Mouse (Mus musculus): Measurements from ENCODE around the gene B230217C12Rik. TPM values are rescaled to one million over a fixed set of nuclear protein-coding genes. Genes with fewer than 3 reads are reported as not detected.
A peak's percentile ranks its signal among the peaks of the same experiment; 100 is the strongest.

Gene B230217C12Rik
- total RNA-seq, 2 experiments from 2014 or later = 67.8 to 72.6 TPM

DNA sequence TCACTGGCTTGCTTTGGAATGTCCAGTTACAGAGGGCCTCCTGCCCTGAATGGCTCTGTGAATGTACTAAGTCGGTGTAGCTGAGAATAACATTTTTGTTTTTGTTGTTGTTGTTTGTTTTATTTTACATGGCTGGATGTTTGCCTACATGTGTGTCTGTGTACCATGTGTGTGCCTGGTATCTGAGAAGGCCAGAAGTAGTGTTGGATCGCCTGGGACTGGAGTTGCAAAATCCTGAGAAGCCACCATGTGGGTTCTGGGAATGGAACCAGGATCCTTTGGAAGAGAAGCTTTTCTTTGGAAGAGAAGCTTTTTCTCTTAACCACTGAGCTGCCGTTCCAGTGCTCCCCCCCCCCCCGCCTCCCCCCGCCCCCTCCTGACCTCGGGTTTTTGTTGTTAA is 38.1 kb upstream of the B230217C12Rik start:
- no peak for DNase-seq (ENCODE audit: low spot score in 2 of 2)
- H3K27ac ChIP-seq = peak overlapping the region; percentile 99
- H3K4me3 ChIP-seq = no peak overlapping the region; the same call in 1 of the 2 replicates
- TF ChIP-seq CTCF (conservative IDR thresholded peaks at IDR 0.05) = no peak

DNA sequence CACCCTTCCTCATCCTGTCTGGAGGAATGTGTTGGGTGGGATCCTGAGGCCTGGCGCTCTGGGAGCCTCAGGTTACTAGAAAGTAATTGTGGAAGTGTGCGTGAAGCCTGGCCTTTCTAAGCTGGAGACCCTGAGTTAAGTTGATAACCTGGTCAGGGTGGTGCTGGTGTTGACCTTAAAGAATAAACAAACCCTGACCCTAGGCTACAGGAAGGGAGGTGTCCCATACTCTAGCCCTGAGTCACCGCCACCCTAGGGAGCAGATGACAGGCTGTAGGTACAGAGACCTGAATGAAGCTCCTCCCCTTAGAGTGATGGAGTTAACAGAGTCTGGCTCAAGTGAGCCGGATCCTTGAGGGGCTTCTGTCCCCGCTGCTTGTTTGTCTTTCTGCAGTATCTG is 36.7 kb upstream of the B230217C12Rik start:
- no peak for TF ChIP-seq CTCF (conservative IDR thresholded peaks at IDR 0.05)
- H3K27ac ChIP-seq = peak overlapping the region; percentile 74; the same call in 1 of the 2 replicates
- no peak for DNase-seq (ENCODE audit: low spot score in 2 of 2)
- no peak overlapping the region for H3K4me3 ChIP-seq

DNA sequence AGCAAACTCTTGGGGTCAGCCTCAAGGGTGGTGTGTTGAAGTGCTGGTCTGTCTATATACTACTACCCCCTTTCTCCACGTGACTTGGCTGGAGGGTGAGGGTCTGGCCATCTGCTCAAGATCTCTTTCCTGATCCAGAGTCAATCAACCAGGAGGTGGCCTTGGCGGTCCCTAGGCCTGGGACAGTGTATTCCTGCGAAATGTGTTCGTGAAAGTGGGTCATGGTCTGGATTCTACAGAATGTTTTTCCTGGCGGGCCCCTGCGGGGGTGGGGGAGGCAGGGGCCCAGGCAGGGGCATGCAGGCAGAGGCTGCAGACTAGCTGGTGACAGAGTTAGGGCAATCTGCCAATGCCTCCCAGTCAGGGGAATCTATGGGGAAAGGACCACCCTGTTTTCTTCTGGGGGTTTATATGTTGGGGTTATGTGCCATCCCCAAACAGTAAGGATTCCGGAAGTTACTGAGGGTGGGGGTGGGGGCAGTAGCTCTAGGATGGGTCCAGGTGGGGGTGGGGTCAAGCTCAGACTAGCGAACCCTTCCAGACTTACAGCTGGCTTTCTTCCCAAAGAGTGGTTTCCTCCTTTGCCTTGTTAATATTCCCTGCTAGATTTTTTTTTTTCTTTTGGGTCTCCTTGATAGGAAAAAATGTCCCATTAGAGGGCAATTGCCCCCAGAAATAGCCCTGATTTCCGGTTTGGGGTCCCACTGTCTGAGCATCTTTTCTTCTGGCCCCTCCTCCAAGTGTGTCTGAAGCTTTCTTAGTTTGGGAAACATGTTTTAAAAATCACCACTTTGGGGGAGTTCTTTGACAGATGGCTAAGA is 35.5 kb upstream of the B230217C12Rik start:
- peak overlapping the region; percentile 74; the same call in 1 of the 2 replicates for H3K27ac ChIP-seq
- H3K4me3 ChIP-seq = no peak overlapping the region
- no peak for TF ChIP-seq CTCF (conservative IDR thresholded peaks at IDR 0.05)
- no peak for DNase-seq (ENCODE audit: low spot score in 2 of 2)

DNA sequence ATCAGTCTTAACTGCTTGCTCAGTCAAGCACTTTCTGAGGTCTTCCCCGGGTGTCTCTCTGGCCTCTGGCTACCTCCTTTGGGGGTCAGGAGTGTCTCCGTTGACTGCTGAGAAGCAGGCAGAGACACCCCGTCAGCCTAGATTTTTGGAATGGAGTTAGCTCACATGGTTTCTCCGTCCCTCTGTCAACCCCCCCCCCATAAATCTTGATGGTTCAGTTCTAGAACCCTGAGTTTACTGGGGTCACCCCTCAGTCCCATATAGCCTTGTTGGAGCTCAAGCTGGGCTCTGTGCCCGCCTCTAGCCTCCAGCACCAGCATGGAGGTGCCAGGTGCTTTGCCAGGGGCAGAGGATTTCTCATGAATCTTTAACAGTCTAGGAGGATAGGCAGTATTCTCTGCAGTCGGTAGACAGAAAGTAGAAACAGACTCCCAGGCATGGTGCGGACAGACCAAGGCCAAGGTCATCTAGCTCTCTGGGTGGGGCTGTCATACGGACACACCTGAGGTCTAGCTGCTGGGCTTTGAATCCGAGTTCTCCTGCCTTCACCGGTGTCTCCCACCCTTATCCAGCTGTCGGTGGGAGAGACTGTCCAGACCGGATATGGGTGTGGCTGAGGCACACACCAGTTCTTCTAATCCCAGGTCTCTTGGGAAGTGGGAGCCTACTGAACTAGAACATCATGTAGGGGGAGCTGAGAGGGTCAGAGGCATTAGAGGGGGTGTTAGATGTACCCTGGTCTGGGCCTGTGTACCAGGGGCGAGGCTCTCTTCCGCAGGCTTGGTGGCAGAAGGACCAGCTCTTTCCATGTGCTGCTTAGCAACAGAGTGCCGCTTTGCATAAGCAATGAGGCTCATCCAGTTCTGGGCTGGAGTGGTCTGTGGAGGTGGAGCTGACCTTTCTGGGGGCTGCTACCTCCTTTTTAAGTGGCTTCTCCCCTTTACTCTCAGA is 34.6 kb upstream of the B230217C12Rik start:
- H3K27ac ChIP-seq = peak overlapping the region; percentile 74
- no peak for DNase-seq (ENCODE audit: low spot score in 2 of 2)
- peak overlapping the region; percentile 32; the same call in 1 of the 2 replicates for H3K4me3 ChIP-seq
- TF ChIP-seq CTCF (conservative IDR thresholded peaks at IDR 0.05) = no peak

DNA sequence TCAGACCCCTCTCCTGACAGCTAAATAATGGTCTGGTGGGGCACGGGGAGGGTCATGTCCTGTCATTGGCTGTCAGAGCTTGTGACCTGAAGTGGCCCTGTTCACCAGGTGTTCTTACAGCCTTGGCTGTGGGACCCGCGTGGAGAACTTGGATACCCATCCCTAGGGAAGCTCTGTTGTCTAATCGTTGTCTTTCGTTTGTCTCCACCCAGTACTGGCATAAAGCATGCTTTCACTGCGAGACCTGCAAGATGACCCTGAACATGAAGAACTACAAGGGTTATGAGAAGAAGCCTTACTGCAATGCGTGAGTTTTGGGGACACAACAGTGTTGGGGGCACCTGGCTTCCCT is 34.0 kb upstream of the B230217C12Rik start:
- no peak for TF ChIP-seq CTCF (conservative IDR thresholded peaks at IDR 0.05)
- H3K4me3 ChIP-seq = no peak overlapping the region
- DNase-seq (ENCODE audit: low spot score in 2 of 2) = no peak
- peak overlapping the region; percentile 74 for H3K27ac ChIP-seq

DNA sequence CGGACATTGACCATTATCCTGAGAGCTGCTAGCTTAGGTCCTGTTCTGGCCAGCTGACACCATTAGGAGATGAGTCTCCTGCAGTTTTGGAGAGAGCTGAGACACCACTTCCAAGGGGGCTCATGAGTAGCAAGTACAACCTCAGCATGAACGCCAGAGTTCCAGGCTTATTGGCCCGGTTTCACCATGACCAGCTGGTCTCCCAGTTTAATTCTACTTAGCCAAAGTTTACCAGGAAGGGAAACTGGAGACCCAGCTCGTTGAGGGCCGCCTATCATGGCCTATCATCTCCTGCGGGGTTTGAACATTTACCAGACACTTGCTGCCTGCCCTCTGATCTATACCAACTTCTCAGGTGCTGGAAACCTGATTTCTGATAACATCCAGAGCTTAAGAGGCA is 33.0 kb upstream of the B230217C12Rik start:
- TF ChIP-seq CTCF (conservative IDR thresholded peaks at IDR 0.05) = no peak
- no peak for DNase-seq (ENCODE audit: low spot score in 2 of 2)
- no peak overlapping the region for H3K4me3 ChIP-seq
- H3K27ac ChIP-seq = peak overlapping the region; percentile 62; the same call in 1 of the 2 replicates

DNA sequence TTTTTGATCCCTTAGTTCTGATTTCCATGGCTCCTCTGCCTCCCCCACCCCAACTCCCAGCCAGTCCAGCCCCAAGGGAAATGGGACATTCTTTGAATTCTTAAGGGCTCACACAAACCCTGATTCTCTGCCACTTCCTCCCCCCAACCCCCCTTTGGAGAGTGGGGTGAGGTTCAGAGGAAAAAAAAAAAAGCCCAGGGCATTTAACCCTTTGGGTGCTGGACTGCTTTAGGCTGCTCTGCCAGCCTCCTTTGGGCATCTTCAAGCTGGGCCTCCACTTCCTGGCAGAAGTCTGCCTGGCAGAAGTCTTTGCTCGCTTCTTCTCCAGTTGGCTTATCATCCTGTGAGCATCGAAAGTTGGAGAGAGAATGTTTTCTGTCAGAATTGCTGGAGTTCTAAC is 32.5 kb upstream of the B230217C12Rik start:
- Histone ChIP-seq H3K4me3 (no peak overlapping the region), H3K27ac (peak overlapping the region; percentile 62; the same call in 1 of the 2 replicates)
- no peak for DNase-seq (ENCODE audit: low spot score in 2 of 2)
- no peak for TF ChIP-seq CTCF (conservative IDR thresholded peaks at IDR 0.05)

DNA sequence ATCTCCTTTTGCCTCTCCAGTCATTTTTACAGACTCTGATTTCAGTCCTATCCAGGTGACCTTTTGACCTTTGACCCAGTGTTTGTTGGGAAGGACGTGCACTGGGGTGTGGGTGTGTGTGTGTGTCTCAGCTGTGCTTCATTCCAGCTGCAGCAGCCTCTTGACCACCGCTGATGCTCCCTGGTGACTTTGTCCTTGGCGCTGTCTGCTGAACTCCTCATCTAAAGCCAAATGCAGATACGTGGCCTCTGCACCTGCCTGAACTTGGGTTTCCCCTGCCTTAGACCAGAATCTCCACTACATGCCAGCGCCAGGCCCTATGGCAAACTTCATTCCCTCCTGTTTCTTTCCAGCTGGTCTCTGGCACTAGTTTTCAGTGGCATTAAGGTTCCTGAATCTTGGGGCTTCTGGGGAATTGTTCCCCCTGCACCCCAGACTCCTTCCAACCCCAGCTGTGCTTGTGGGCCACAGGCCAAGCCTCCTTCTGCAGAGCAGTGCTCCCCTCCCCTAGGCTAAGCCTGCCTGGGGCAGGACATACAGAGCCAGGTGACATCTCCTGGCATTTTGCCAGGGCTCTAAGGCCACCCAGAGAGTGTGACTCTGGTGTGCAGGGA is 31.9 kb upstream of the B230217C12Rik start:
- no peak overlapping the region for H3K4me3 ChIP-seq
- no peak for TF ChIP-seq CTCF (conservative IDR thresholded peaks at IDR 0.05)
- DNase-seq (ENCODE audit: low spot score in 2 of 2) = no peak
- peak overlapping the region; percentile 62 for H3K27ac ChIP-seq

DNA sequence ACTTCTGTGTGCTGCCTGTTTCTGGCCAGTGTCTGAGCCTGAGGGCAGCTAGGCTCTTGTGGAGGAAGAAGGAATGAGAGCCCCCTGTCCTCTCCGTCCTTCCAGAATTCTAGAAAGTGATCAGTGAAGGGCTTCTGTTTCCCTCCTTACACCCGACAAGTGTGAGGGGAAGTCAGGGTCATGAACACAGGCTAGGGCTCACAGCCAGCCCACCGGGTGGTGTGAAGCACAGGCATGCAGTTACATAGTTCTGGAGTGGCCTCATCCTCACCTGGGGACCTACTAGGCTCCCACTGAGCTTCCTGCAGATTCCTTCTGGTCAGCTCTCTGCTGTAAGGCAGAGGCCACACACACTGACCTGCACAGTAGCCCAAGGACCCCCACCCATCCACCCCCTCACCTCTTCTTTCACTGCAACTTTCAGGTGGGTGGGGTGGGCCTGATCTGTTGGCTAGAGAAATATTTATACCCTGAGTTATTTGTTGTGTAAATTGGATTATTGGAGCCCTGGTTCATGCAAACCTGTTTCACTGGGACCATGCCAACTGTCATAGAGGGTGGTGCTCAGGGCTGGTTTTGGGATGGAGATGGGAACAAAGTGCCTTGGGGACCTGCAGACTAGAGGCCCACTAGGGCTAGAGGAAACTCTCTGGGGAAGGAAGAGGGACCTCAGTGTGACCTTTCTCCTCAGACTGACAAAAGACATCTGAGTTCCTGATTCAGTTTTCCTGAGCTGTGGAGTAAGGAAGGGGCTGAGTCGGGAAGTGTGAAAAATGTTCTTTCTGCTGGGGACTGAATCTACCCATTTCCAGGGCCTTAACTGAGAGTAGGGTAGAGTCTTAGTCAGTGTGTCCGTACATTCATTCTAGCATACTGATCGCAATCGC is 31.1 kb upstream of the B230217C12Rik start:
- peak overlapping the region; percentile 62 for H3K27ac ChIP-seq
- DNase-seq (ENCODE audit: low spot score in 2 of 2) = no peak
- no peak for TF ChIP-seq CTCF (conservative IDR thresholded peaks at IDR 0.05)
- H3K4me3 ChIP-seq = no peak overlapping the region

DNA sequence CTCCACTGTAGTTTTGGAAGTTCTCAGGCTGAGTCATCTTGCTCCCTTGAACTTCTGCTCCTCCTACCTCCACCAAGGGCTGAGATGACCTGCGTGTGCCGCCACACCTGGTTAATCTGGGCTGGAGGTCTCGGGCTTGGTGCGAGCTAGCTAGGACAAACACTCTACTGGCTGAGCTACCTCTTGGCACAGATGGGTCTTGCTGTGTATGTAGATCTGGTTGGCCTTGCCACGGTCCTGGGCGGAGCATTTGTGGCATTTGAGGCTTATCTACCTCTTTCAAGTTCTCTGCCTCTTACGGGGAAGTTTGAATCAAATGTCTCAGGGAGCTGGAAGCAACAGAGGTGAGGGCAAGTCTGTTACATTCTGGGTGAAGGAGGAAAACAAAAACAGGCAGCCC is 30.2 kb upstream of the B230217C12Rik start:
- Histone ChIP-seq H3K27ac (peak overlapping the region; percentile 8; the same call in 1 of the 2 replicates), H3K4me3 (no peak overlapping the region)
- no peak for DNase-seq (ENCODE audit: low spot score in 2 of 2)
- no peak for TF ChIP-seq CTCF (conservative IDR thresholded peaks at IDR 0.05)

DNA sequence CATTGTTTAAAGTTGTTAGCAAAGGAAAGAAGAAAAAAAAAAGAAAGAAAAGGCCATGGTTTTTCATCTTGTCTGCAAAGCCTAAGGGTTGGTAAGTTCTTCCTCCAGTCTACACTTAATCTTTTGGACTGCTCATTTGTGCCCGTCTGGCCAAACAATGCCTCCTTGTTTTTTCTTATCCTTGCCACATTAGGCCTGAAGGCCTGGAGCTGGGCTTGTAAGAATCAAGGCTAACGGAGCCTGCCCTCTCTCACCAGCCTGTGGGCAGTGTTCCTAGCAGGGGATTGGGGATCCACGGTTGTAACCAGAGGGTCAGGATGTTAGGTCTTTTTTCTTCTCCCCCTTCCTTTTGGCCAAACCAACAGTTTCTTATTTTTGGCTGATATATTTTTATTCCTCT is 29.6 kb upstream of the B230217C12Rik start:
- H3K27ac ChIP-seq = no peak overlapping the region; the same call in 1 of the 2 replicates
- no peak for TF ChIP-seq CTCF (conservative IDR thresholded peaks at IDR 0.05)
- no peak for DNase-seq (ENCODE audit: low spot score in 2 of 2)
- H3K4me3 ChIP-seq = no peak overlapping the region

Data from layer of hippocampus, adult 2 months (tissue).